In the genomic region with DNA sequence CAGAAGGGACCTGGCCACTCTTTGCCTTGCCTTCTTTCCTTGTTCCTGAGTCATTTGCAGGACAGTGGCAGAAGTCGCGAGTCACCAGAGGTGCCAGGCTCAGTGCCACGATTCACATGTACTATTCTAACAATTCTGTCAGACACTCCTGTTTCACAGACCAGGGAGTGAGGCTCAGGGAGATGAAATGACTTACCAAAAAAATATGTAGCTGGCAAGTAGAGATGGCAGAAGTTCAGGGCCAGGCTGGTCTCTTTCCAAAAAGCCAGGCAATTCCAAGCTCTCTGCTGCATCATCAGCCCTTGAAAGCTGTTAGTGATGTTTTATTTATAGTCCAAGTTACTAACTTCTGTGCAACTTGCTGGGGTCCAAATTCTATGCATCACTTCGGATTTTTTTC, we compare ENCODE assay signal across 8 mouse cellular contexts.
A peak's percentile ranks its signal among the peaks of the same experiment; 100 is the strongest.
DNase-seq lines count a peak whose midpoint lies in the region; ATAC-seq lines count a peak whose summit lies in the region.

No protein-coding gene starts in this region.

- no peak overlapping the region for H3K9ac ChIP-seq in liver, embryonic 11.5 days (ENCODE audit: low read depth, low read length)

- no peak overlapping the region for H3K4me2 ChIP-seq in liver, embryonic 11.5 days

- H3K36me3 ChIP-seq in liver, embryonic 11.5 days (ENCODE audit: control insufficient read depth, insufficient read depth, low read length), result no peaks in the 10 kb centered on the region

- no peak for ATAC-seq in liver, embryonic 11.5 days (replicated peaks; ENCODE audit: low FRiP score)

- H3K27me3 ChIP-seq in liver, embryonic 11.5 days (replicated peaks; ENCODE audit: control insufficient read depth, insufficient read depth, low read length), result no peaks in the 10 kb centered on the region

- peak; percentile 71 to 77 for DNase-seq in cerebellum, postnatal 10 days
- DNase-seq in cerebellum, adult 11-12 months, result no peak
- peak; percentile 23 for DNase-seq in urinary bladder, adult 2 months (ENCODE audit: low spot score)
- no peak for DNase-seq in urinary bladder, postnatal 10 days (ENCODE audit: low spot score)
- DNase-seq in layer of hippocampus, adult 11-12 months (ENCODE audit: low spot score), result peak; percentile 54
- peak; percentile 44 for DNase-seq in lung, postnatal 14 days
- DNase-seq in liver, embryonic 11.5 days (ENCODE audit: low spot score), result no peak
- no peak for DNase-seq in B cell, adult 2 months

- 74% methylated on average over 4 of the region's 4 CpGs for WGBS in liver, embryonic 11.5 days

- H3K9me3 ChIP-seq in liver, embryonic 11.5 days (ENCODE audit: control insufficient read depth, low read length), result no peaks in the 10 kb centered on the region

- H3K4me3 ChIP-seq in liver, embryonic 11.5 days (ENCODE audit: low read depth, low read length), result no peak overlapping the region

- H3K27ac ChIP-seq in liver, embryonic 11.5 days (ENCODE audit: low read depth, low read length), result no peak overlapping the region

- no peaks in the 10 kb centered on the region for H3K4me1 ChIP-seq in liver, embryonic 11.5 days (replicated peaks; ENCODE audit: control insufficient read depth, insufficient read depth, low read length)

Comparison
In these comparisons a context has a peak if more than half of its experiments do, and no peak if none do; other contexts are left out.
1. DNase-seq: peak in cerebellum, postnatal 10 days (2 of 2), urinary bladder, adult 2 months (single experiment), layer of hippocampus, adult 11-12 months (single experiment) and lung, postnatal 14 days (single experiment); none in cerebellum, adult 11-12 months (single experiment), urinary bladder, postnatal 10 days (single experiment), liver, embryonic 11.5 days (single experiment) and B cell, adult 2 months (0 of 2).